13 mouse cellular contexts compared by ENCODE assay signal in genomic region chr7:141418970-141419369, GRCm38 (mm10). TPM values are rescaled to one million over a fixed set of nuclear protein-coding genes. Genes with fewer than 3 reads are reported as not detected.
A peak's percentile ranks its signal among the peaks of the same experiment; 100 is the strongest.
DNase-seq lines count a peak whose midpoint lies in the region; ATAC-seq lines count a peak whose summit lies in the region.
"Had no signal": no experiment of that assay in that cellular context is flagged by ENCODE, and none has a peak within 500 bp of the region (broad histone marks: within the 10 kb centered on the region; RNA-seq: fewer than 3 reads in every experiment).

No protein-coding gene starts in this region.

- DNase-seq in adrenal gland, postnatal 36 days, result peak; percentile 50 to 55
- no peak for DNase-seq in adrenal gland, adult 18-20 months (ENCODE audit: low spot score in 2 of 2)
- DNase-seq in kidney, postnatal 10 days, result peak; percentile 79
- no peak for DNase-seq in kidney, adult 11 months
- peak; percentile 75 for DNase-seq in urinary bladder, postnatal 14 days (ENCODE audit: low spot score)
- no peak for DNase-seq in urinary bladder, adult 2 months (ENCODE audit: low spot score)
- DNase-seq in urinary bladder, postnatal 10 days (ENCODE audit: low spot score), result no peak
- DNase-seq: gastrocnemius, postnatal 25 days; layer of hippocampus, adult 9-11 months had no signal

- no peak for ATAC-seq in monocyte, adult 5-6 weeks (replicated peaks; ENCODE audit: insufficient number of reproducible peaks, low FRiP score, low TSS enrichment, poor library complexity, severe bottlenecking)

RNA-seq across cellular contexts. Expression of gene Gatd1, which starts 5.0 kb away (rescaled TPM):
- total RNA-seq in adrenal gland, postnatal 36 days (2021), result 10 to 100 TPM; 24.9 to 46.7 TPM
- total RNA-seq in adrenal gland, adult 18-20 months (2021), result 10 to 100 TPM; 25.5 to 35.3 TPM
- polyA plus RNA-seq in urinary bladder, adult 2 months (2012; rRNA removed), result 48.3 and 59.2 TPM in 2 replicates
- total RNA-seq in monocyte, adult 5-6 weeks (2017), result 11.4 to 15.3 TPM (median 14.6 TPM) in 3 replicates

RNA-seq across cellular contexts. Expression of gene Cend1, which starts 10.3 kb away (rescaled TPM):
- total RNA-seq in adrenal gland, postnatal 36 days (2021), result 1 to 10 TPM in 1 of 2 experiments, under 1 TPM in 1; 0.70 to 1.3 TPM
- total RNA-seq in adrenal gland, adult 18-20 months (2021), result 1 to 10 TPM; 1.7 to 2.4 TPM
- polyA plus RNA-seq in urinary bladder, adult 2 months (2012; rRNA removed), result 1.3 and 3.4 TPM in 2 replicates
- total RNA-seq in monocyte, adult 5-6 weeks (2017), result not detected in 3 replicates
- total RNA-seq: liver, adult 2 months; megakaryocyte-erythroid progenitor cell, adult 5-6 weeks; neutrophil, adult 5-6 weeks had no signal

RNA-seq across cellular contexts. Expression of gene Slc25a22, which starts 18.7 kb away (rescaled TPM):
- 100 to 1,000 TPM; 110 to 120 TPM for total RNA-seq in adrenal gland, postnatal 36 days (2021)
- total RNA-seq in adrenal gland, adult 18-20 months (2021), result 100 to 1,000 TPM; 104 to 105 TPM
- 42.0 and 55.2 TPM in 2 replicates for polyA plus RNA-seq in urinary bladder, adult 2 months (2012; rRNA removed)
- 6.2 to 14.8 TPM (median 7.4 TPM) in 3 replicates for total RNA-seq in monocyte, adult 5-6 weeks (2017)

RNA-seq across cellular contexts. Expression of gene Pidd1, which starts 24.9 kb away (rescaled TPM):
- total RNA-seq in adrenal gland, postnatal 36 days (2021), result 1 to 10 TPM; 1.5 to 2.3 TPM
- 1 to 10 TPM; 1.1 to 1.4 TPM for total RNA-seq in adrenal gland, adult 18-20 months (2021)
- 4.7 and 4.8 TPM in 2 replicates for polyA plus RNA-seq in urinary bladder, adult 2 months (2012; rRNA removed)
- 4.5 to 5.9 TPM (median 4.8 TPM) in 3 replicates for total RNA-seq in monocyte, adult 5-6 weeks (2017)

RNA-seq across cellular contexts. Expression of gene Taldo1, which starts 27.0 kb away (rescaled TPM):
- 100 to 1,000 TPM; 707 to 724 TPM for total RNA-seq in adrenal gland, postnatal 36 days (2021)
- 100 to 1,000 TPM; 677 to 814 TPM for total RNA-seq in adrenal gland, adult 18-20 months (2021)
- 269 and 320 TPM in 2 replicates for polyA plus RNA-seq in urinary bladder, adult 2 months (2012; rRNA removed)
- total RNA-seq in monocyte, adult 5-6 weeks (2017), result 548 to 1,201 TPM (median 1,116 TPM) in 3 replicates

Comparison
In these comparisons a context has a peak if more than half of its experiments do, and no peak if none do; other contexts are left out.
1. DNase-seq: peak in adrenal gland, postnatal 36 days (2 of 2), kidney, postnatal 10 days (single experiment) and urinary bladder, postnatal 14 days (single experiment); none in adrenal gland, adult 18-20 months (0 of 2), kidney, adult 11 months (single experiment), urinary bladder, adult 2 months (single experiment) and urinary bladder, postnatal 10 days (single experiment).